Mouse (Mus musculus): ENCODE measurements at regions not wholly inside any gene's neighbourhood (a gene's known extent, or its start where the extent isn't known, plus 50 kb on each side); places are given as distances from the start of the nearest gene placed in this dataset.
A peak's percentile ranks its signal among the peaks of the same experiment; 100 is the strongest.

- no peak for DNase-seq (ENCODE audit: low spot score in 2 of 2)
These were observed 58.6 kb downstream of the Mrm1 start for GRCm38 (mm10) chr11:84760622-84761196.

GRCm38 (mm10) chr11:84759478-84759986 lies 59.8 kb downstream of the Mrm1 start:
- DNase-seq (ENCODE audit: low spot score in 2 of 2) = no peak

- DNase-seq (ENCODE audit: low spot score in 2 of 2) = no peak
These were observed 67.3 kb downstream of the Mrm1 start for GRCm38 (mm10) chr11:84752007-84752406.

- DNase-seq (ENCODE audit: low spot score in 2 of 2) = no peak
These were observed 69.6 kb downstream of the Mrm1 start for GRCm38 (mm10) chr11:84749490-84750349.

GRCm38 (mm10) chr11:84738769-84739589 lies 80.3 kb downstream of the Mrm1 start:
- DNase-seq (ENCODE audit: low spot score in 2 of 2) = no peak

- DNase-seq (ENCODE audit: low spot score in 2 of 2) = no peak
These were observed 81.2 kb downstream of the Mrm1 start for GRCm38 (mm10) chr11:84738128-84738527.

- no peak for DNase-seq (ENCODE audit: low spot score in 2 of 2)
These were observed 87.4 kb downstream of the Mrm1 start for GRCm38 (mm10) chr11:84731890-84732289.

GRCm38 (mm10) chr11:84730218-84730617 lies 89.1 kb downstream of the Mrm1 start:
- DNase-seq (ENCODE audit: low spot score in 2 of 2) = no peak

GRCm38 (mm10) chr11:84729189-84729588 lies 90.1 kb downstream of the Mrm1 start:
- DNase-seq (ENCODE audit: low spot score in 2 of 2) = peak; percentile 28 to 69

- no peak for DNase-seq (ENCODE audit: low spot score in 2 of 2)
These were observed 93.2 kb downstream of the Mrm1 start for GRCm38 (mm10) chr11:84725936-84726613.

- no peak for DNase-seq (ENCODE audit: low spot score in 2 of 2)
These were observed 94.0 kb downstream of the Mrm1 start for GRCm38 (mm10) chr11:84725177-84725792.

GRCm38 (mm10) chr11:84724080-84724479 lies 95.2 kb downstream of the Mrm1 start:
- DNase-seq (ENCODE audit: low spot score in 2 of 2) = peak in 1 of 2 experiments; percentile 62

- DNase-seq (ENCODE audit: low spot score in 2 of 2) = no peak
These were observed 96.6 kb downstream of the Mrm1 start for GRCm38 (mm10) chr11:84722658-84723201.

GRCm38 (mm10) chr11:84721979-84722378 lies 97.3 kb downstream of the Mrm1 start:
- no peak for DNase-seq (ENCODE audit: low spot score in 2 of 2)

GRCm38 (mm10) chr11:84721150-84721549 lies 98.2 kb downstream of the Mrm1 start:
- no peak for DNase-seq (ENCODE audit: low spot score in 2 of 2)

GRCm38 (mm10) chr11:84719781-84720180 lies 99.5 kb downstream of the Mrm1 start:
- DNase-seq (ENCODE audit: low spot score in 2 of 2) = no peak

GRCm38 (mm10) chr11:84712731-84713130 lies 106.6 kb downstream of the Mrm1 start:
- DNase-seq (ENCODE audit: low spot score in 2 of 2) = no peak

- no peak for DNase-seq (ENCODE audit: low spot score in 2 of 2)
These were observed 107.4 kb downstream of the Mrm1 start for GRCm38 (mm10) chr11:84711886-84712285.

- DNase-seq (ENCODE audit: low spot score in 2 of 2) = no peak
These were observed 111.0 kb downstream of the Mrm1 start for GRCm38 (mm10) chr11:84708222-84708730.

GRCm38 (mm10) chr11:84707772-84708171 lies 111.5 kb downstream of the Mrm1 start:
- no peak for DNase-seq (ENCODE audit: low spot score in 2 of 2)

- no peak for DNase-seq (ENCODE audit: low spot score in 2 of 2)
These were observed 112.6 kb downstream of the Mrm1 start for GRCm38 (mm10) chr11:84706692-84707091.

Data from spleen, postnatal 4 days (tissue).